Mouse (Mus musculus): Measurements from ENCODE around the gene Cd5. TPM values are rescaled to one million over a fixed set of nuclear protein-coding genes. Genes with fewer than 3 reads are reported as not detected.

The Cd5 gene
- total RNA-seq, 4 experiments from 2014 or later = 0.12 to 0.27 TPM; not detected in 2

GRCm38 (mm10) chr19:10724629-10725363, 14.0 kb downstream of the Cd5 start:
- DNase-seq = no peak

DNA sequence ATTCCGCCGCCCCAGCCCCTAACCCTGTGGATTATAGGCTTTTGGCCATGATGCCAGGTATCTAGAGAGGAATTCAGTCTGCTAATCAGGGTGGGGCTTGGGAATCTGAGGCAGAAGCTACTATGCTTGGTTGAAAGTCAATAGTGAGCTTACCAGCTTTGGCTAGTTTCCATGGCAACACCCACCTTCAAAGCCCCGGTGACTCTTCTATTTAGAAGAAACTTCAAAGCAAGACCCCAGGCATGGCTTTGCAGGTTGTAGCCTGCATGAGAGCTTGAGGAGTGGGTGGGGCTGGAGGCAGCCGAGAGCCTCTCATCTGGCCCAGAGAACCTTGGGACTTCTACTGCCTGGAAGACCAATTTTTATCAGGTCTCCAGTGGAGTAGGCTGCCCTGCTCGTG, 15.2 kb downstream of the Cd5 start:
- no peak for DNase-seq

GRCm38 (mm10) chr19:10723084-10723483, 15.7 kb downstream of the Cd5 start:
- DNase-seq = no peak

DNA sequence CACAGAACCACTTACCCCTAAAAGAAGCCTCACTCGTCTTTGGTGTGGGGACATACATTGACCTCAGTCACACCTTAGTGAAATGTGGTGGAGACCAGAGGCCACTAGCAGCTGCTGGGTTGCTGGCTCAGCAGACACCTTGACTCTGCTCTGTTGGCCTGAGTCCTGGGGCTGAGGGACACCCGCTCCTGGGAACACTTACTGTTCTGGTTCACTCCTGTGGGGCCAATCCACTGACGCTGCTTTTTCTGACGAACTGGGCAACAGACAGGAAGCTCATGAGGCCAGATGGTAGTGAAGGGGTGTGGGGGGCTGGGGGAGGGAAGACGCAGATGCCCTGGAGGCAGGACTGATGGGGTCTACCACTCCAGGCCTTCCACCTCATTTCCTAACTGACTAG, 17.7 kb downstream of the Cd5 start:
- DNase-seq = no peak

DNA sequence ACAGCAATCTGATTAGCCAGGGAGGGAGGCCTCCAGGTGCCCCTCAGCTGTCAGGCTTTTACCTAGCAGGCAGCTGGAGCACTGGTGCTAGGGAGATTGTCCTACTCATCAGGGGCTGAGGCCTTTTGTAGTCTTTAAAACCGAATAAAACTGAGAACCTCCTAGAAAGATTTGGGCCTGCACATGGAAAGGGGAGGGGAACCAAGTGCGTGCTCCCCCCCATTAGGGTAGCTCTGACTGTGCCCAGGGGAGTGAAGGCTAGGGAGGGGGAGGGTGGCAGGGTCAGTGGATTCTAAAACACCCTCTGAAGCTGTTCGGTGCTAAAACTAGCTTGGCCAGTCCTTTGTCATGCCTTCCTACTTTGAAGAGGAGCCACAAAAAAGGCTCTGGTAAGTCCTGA, 18.3 kb downstream of the Cd5 start:
- DNase-seq = no peak

DNA sequence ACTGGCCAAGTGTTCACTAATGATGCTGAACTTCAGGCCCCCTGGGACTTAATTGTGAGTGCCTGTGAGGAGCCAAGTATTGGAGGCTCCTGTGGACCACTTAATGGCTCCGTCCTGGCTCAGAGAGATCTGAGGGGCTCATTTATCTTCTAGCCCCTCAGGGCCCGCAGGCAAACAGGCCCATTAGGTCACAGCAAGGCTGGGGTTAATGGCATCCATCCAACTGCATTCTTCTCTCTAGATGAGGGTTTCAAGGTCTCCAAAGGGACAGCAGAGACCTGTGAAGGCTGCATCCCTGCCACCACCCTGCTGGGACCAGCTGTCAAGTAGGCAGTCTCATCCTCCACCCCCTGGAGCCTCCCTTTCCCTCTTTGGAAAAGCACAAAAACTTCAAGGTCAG, 19.1 kb downstream of the Cd5 start:
- no peak for DNase-seq

- DNase-seq = no peak
Observed at GRCm38 (mm10) chr19:10718251-10718775, 20.5 kb downstream of the Cd5 start.

GRCm38 (mm10) chr19:10715476-10715875, 23.3 kb downstream of the Cd5 start:
- no peak for DNase-seq

- no peak for DNase-seq
Observed at GRCm38 (mm10) chr19:10714682-10715475, 23.9 kb downstream of the Cd5 start.

- DNase-seq = no peak
Observed at GRCm38 (mm10) chr19:10714168-10714567, 24.6 kb downstream of the Cd5 start.

- DNase-seq = no peak
Observed at GRCm38 (mm10) chr19:10713551-10713950, 25.3 kb downstream of the Cd5 start.

GRCm38 (mm10) chr19:10712646-10713045, 26.2 kb downstream of the Cd5 start:
- DNase-seq = no peak

DNA sequence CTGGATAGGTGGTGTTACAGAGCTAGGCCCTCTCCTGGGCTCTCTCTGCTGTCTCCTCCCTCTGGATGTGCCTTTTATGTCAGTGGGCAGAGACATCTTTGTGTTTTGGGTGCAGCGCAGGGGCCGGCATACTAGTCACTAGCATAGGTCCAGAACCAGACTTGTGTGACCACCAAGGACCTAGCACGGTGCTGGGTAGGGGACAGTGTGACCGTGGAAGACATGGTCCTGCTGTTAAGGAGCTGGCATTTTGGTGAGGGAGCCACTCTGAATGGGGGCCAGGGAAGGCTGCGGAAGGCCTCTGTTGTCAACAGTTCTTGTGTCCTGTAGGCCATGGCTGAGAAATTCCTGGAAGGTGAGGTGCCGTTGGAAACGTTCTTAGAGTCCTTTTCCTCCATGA, 26.6 kb downstream of the Cd5 start:
- DNase-seq = no peak

DNA sequence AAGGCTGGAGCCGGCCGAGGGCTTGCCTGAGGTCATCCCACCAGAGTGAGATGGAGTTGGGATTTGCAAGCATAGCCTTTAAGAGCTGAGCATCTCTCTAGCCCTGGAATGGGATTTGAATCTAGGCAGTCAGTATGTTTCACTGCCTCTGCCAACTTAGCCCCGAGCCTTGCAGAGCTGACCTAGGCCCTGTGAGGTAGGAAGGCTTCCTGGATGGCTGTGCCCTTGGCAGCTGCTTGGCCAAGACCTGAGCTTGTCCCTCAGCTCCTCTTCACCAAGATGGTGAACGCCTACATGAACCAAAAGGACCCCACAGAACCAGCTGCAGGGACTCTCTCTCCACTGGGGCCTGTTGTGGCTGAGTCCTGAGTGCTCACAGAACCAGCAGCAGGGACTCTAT, 28.1 kb downstream of the Cd5 start:
- no peak for DNase-seq

- DNase-seq = peak; percentile 36
Observed at GRCm38 (mm10) chr19:10710088-10710511, 28.7 kb downstream of the Cd5 start.

DNA sequence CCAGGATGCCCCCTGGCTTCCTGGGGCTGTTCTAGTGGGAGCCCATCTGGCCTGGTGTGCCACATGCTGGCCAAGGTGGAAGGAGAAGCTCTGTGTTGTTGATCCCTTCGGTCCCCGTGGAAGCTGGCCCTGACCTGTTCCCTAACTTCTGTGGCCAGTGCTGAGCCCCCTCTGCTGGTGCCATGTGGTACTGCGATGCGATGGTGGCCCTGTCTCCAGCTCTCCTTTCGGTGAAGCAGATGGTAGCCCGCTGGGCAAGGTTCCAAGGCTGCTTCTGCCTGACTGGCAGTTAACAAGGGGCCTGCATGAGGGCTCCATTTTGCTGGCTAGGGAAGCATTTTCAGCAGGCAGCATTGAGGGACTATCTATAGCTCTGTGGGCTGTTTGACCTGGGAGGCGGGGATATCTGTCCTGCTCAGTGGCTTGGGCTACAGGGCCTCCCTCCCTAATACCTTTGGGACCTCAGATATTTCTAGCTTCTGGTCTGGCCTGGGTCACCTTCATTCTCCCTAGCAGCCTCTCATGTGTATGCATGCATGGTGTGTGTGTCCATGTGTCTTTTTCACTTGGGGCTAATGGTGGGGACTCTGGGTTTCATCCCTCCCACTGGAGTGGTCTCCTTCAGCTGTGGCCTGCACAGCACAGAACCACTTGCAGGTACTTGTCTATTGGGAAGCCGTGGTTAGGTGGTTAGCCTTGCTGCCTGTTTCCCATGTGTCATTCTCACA, 29.3 kb downstream of the Cd5 start:
- peak; percentile 93 for DNase-seq

DNA sequence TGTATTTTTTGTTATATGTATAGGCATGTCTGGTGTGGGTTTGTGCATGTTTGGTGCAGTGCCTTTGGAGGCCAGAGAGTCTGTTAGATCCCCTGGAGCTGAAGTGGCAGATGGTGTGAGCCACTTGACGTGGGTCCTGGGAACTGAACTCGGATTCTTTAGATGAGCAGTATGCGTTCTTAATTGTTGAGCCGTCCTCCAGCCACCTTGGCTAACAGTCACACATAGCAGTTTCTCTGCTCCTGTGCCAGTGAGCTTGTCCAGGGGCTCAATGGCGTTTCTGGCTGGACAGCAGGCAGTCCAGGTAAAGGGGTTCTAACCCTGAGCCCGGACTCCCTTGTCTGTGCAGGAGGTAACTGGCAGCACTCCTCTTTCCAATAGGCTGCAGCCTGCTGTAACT, 29.9 kb downstream of the Cd5 start:
- DNase-seq = no peak

GRCm38 (mm10) chr19:10707881-10708280, 30.9 kb downstream of the Cd5 start:
- no peak for DNase-seq

- no peak for DNase-seq
Observed at GRCm38 (mm10) chr19:10707087-10707875, 31.5 kb downstream of the Cd5 start.

- DNase-seq = no peak
Observed at GRCm38 (mm10) chr19:10703470-10703869, 35.3 kb downstream of the Cd5 start.

DNA sequence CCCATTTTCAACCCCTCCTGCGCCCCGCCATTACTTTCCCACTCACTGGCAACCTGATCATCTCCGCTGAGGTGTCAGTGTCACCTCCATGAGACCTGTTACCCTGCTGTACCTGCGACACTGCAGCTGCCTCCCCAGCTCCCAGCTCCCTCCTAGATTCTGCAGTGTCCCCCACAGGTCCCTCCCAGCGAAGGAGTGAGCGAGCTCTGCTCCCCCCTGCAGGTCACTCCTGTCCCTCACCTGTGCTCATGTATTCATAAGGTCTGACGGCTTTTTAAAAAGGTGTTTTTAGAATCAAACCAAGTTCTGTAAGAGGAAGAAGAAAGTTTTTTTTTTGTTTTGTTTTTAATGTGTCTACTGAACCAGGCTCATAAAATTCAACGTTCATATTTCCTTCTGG, 36.7 kb downstream of the Cd5 start:
- DNase-seq = no peak
